Mouse (Mus musculus): ENCODE results near the gene Calm2. TPM values are rescaled to one million over a fixed set of nuclear protein-coding genes. Genes with fewer than 3 reads are reported as not detected.

Calm2 gene
- polyA plus RNA-seq, 1 experiment from 2014 or later: 1,888 TPM

- ATAC-seq (ENCODE audit: low FRiP score, low read depth): no peak
- no peak overlapping the region for H3K4me3 ChIP-seq
- no peak overlapping the region for H3K27ac ChIP-seq
- no peaks in the 10 kb centered on the region for H3K9me3 ChIP-seq
- peaks cover 45% of the 10 kb centered on the region for H3K4me1 ChIP-seq
- no peaks in the 10 kb centered on the region for H3K27me3 ChIP-seq (replicated peaks)
- H3K36me3 ChIP-seq: no peaks in the 10 kb centered on the region
- H3K4me2 ChIP-seq (replicated peaks): 0 out of 2 replicates have a peak overlapping the region, but pooled peaks have one; percentile 2
- 36% methylated on average over 7 of the region's 7 CpGs for WGBS
- no peak overlapping the region for H3K9ac ChIP-seq
Observed at GRCm38 (mm10) chr17:87457961-87458360, 11.2 kb upstream of the Calm2 start.

- Histone ChIP-seq H3K27ac (no peak overlapping the region), H3K4me1 (peaks cover 18% of the 10 kb centered on the region), H3K27me3 (replicated peaks) (no peaks in the 10 kb centered on the region), H3K9ac (no peak overlapping the region), H3K36me3 (no peaks in the 10 kb centered on the region), H3K4me2 (replicated peaks) (no peak overlapping the region), H3K4me3 (no peak overlapping the region), H3K9me3 (no peaks in the 10 kb centered on the region)
- 87% methylated on average over 3 of the region's 3 CpGs for whole genome bisulfite sequencing
- ATAC-seq (ENCODE audit: low FRiP score, low read depth): no peak
Observed at GRCm38 (mm10) chr17:87454121-87454520, 7.4 kb upstream of the Calm2 start.

GRCm38 (mm10) chr17:87453336-87453735, 6.6 kb upstream of the Calm2 start:
- no peak for ATAC-seq (ENCODE audit: low FRiP score, low read depth)
- Histone ChIP-seq H3K4me2 (replicated peaks) (no peak overlapping the region), H3K4me1 (peaks cover 11% of the 10 kb centered on the region), H3K9me3 (no peaks in the 10 kb centered on the region), H3K27me3 (replicated peaks) (no peaks in the 10 kb centered on the region), H3K27ac (no peak overlapping the region), H3K9ac (no peak overlapping the region), H3K36me3 (no peaks in the 10 kb centered on the region), H3K4me3 (no peak overlapping the region)
- WGBS: 83% methylated on average over 7 of the region's 7 CpGs

- Histone ChIP-seq H3K9ac (no peak overlapping the region), H3K27me3 (replicated peaks) (no peaks in the 10 kb centered on the region), H3K4me1 (peaks cover 16% of the 10 kb centered on the region), H3K9me3 (no peaks in the 10 kb centered on the region), H3K36me3 (no peaks in the 10 kb centered on the region), H3K27ac (no peak overlapping the region), H3K4me3 (no peak overlapping the region), H3K4me2 (replicated peaks) (no peak overlapping the region)
- 89% methylated on average over 8 of the region's 8 CpGs for WGBS
- ATAC-seq (ENCODE audit: low FRiP score, low read depth): no peak
Observed at GRCm38 (mm10) chr17:87448881-87449280, 2.1 kb upstream of the Calm2 start.

- H3K36me3 ChIP-seq: no peaks in the 10 kb centered on the region
- H3K9ac ChIP-seq: no peak overlapping the region
- H3K27ac ChIP-seq: no peak overlapping the region
- 93% methylated on average over 9 of the region's 9 CpGs for WGBS
- H3K4me2 ChIP-seq (replicated peaks): no peak overlapping the region
- no peak overlapping the region for H3K4me3 ChIP-seq
- H3K27me3 ChIP-seq (replicated peaks): no peaks in the 10 kb centered on the region
- H3K4me1 ChIP-seq: peaks cover 21% of the 10 kb centered on the region
- no peaks in the 10 kb centered on the region for H3K9me3 ChIP-seq
- ATAC-seq (ENCODE audit: low FRiP score, low read depth): no peak
Observed at GRCm38 (mm10) chr17:87448339-87448738, 1.6 kb upstream of the Calm2 start.

- 38% methylated on average over 12 of the region's 12 CpGs for WGBS
- Histone ChIP-seq H3K9me3 (no peaks in the 10 kb centered on the region), H3K4me1 (peaks cover 27% of the 10 kb centered on the region), H3K4me3 (peak overlapping the region; percentile 96), H3K9ac (peak overlapping the region; percentile 99), H3K27ac (peak overlapping the region; percentile 97), H3K4me2 (replicated peaks) (peak overlapping the region; percentile 68), H3K27me3 (replicated peaks) (no peaks in the 10 kb centered on the region), H3K36me3 (no peaks in the 10 kb centered on the region)
- ATAC-seq (ENCODE audit: low FRiP score, low read depth): no peak
Observed at GRCm38 (mm10) chr17:87447612-87448200, 971 bp upstream of the Calm2 start.

- H3K9me3 ChIP-seq: no peaks in the 10 kb centered on the region
- H3K4me2 ChIP-seq (replicated peaks): peak overlapping the region; percentile 82
- peak overlapping the region; percentile 96 for H3K4me3 ChIP-seq
- H3K9ac ChIP-seq: peak overlapping the region; percentile 99
- peaks cover 36% of the 10 kb centered on the region for H3K4me1 ChIP-seq
- H3K36me3 ChIP-seq: peaks cover 6% of the 10 kb centered on the region; the same call in 1 of the 2 replicates
- H3K27ac ChIP-seq: peak overlapping the region; percentile 97
- no peaks in the 10 kb centered on the region for H3K27me3 ChIP-seq (replicated peaks)
- under 1% methylated on average over 80 of the region's 86 CpGs for WGBS
- peak; percentile 76 for ATAC-seq (ENCODE audit: low FRiP score, low read depth)
Observed at GRCm38 (mm10) chr17:87445917-87446766, 593 bp downstream of the Calm2 start.

- peaks cover 6% of the 10 kb centered on the region; the same call in 1 of the 2 replicates for H3K36me3 ChIP-seq
- peak overlapping the region; percentile 99 for H3K9ac ChIP-seq
- WGBS: under 1% methylated on average over 13 of the region's 13 CpGs
- H3K4me1 ChIP-seq: peaks cover 37% of the 10 kb centered on the region
- peak overlapping the region; percentile 96 for H3K4me3 ChIP-seq
- no peak for ATAC-seq (ENCODE audit: low FRiP score, low read depth)
- no peak overlapping the region for H3K27ac ChIP-seq
- peak overlapping the region; percentile 82 for H3K4me2 ChIP-seq (replicated peaks)
- H3K27me3 ChIP-seq (replicated peaks): no peaks in the 10 kb centered on the region
- no peaks in the 10 kb centered on the region for H3K9me3 ChIP-seq
Observed at GRCm38 (mm10) chr17:87445337-87445916, 1.3 kb downstream of the Calm2 start.

GRCm38 (mm10) chr17:87444763-87445162, 2.0 kb downstream of the Calm2 start:
- Histone ChIP-seq H3K27ac (no peak overlapping the region), H3K4me2 (replicated peaks) (peak overlapping the region; percentile 82), H3K27me3 (replicated peaks) (no peaks in the 10 kb centered on the region), H3K4me1 (peaks cover 41% of the 10 kb centered on the region), H3K9me3 (no peaks in the 10 kb centered on the region), H3K4me3 (peak overlapping the region; percentile 31), H3K36me3 (peaks cover 6% of the 10 kb centered on the region; the same call in 1 of the 2 replicates), H3K9ac (0 out of 2 replicates have a peak overlapping the region, but pooled peaks have one; percentile 43)
- WGBS: 54% methylated on average over 4 of the region's 4 CpGs
- no peak for ATAC-seq (ENCODE audit: low FRiP score, low read depth)

GRCm38 (mm10) chr17:87441537-87441936, 5.2 kb downstream of the Calm2 start:
- H3K27me3 ChIP-seq (replicated peaks): no peaks in the 10 kb centered on the region
- ATAC-seq (ENCODE audit: low FRiP score, low read depth): no peak
- H3K9ac ChIP-seq: no peak overlapping the region
- H3K27ac ChIP-seq: no peak overlapping the region
- H3K4me3 ChIP-seq: no peak overlapping the region
- peaks cover 34% of the 10 kb centered on the region for H3K4me1 ChIP-seq
- H3K4me2 ChIP-seq (replicated peaks): peak overlapping the region; percentile 33
- peaks cover 6% of the 10 kb centered on the region; the same call in 1 of the 2 replicates for H3K36me3 ChIP-seq
- H3K9me3 ChIP-seq: no peaks in the 10 kb centered on the region
- WGBS: 85% methylated on average over 2 of the region's 2 CpGs

GRCm38 (mm10) chr17:87439441-87439840, 7.3 kb downstream of the Calm2 start:
- no peak for ATAC-seq (ENCODE audit: low FRiP score, low read depth)
- Histone ChIP-seq H3K4me1 (peaks cover 30% of the 10 kb centered on the region), H3K27ac (no peak overlapping the region), H3K9me3 (no peaks in the 10 kb centered on the region), H3K4me3 (no peak overlapping the region), H3K4me2 (replicated peaks) (no peak overlapping the region), H3K9ac (no peak overlapping the region), H3K27me3 (replicated peaks) (no peaks in the 10 kb centered on the region), H3K36me3 (peaks cover 21% of the 10 kb centered on the region)
- WGBS: 82% methylated on average over 2 of the region's 2 CpGs

- no peaks in the 10 kb centered on the region for H3K27me3 ChIP-seq (replicated peaks)
- no peak overlapping the region for H3K27ac ChIP-seq
- 95% methylated on average over 3 of the region's 3 CpGs for WGBS
- H3K9me3 ChIP-seq: no peaks in the 10 kb centered on the region
- no peak overlapping the region for H3K4me3 ChIP-seq
- no peak for ATAC-seq (ENCODE audit: low FRiP score, low read depth)
- H3K9ac ChIP-seq: no peak overlapping the region
- peaks cover 63% of the 10 kb centered on the region for H3K36me3 ChIP-seq
- no peak overlapping the region for H3K4me2 ChIP-seq (replicated peaks)
- no peaks in the 10 kb centered on the region for H3K4me1 ChIP-seq
Observed at GRCm38 (mm10) chr17:87433929-87434328, 12.8 kb downstream of the Calm2 start.
